Mouse (Mus musculus): Measurements from ENCODE around the gene Rsph3a. TPM values are rescaled to one million over a fixed set of nuclear protein-coding genes. Genes with fewer than 3 reads are reported as not detected.

The Rsph3a gene
- total RNA-seq (2021), result 10 to 100 TPM; 36.5 to 52.9 TPM
- long read RNA-seq, experiment 1, transcript Rsph3a-201 (8 exons, 2,189 nt), result major isoform, 39 of 40 reads
- long read RNA-seq, experiment 1, partial matches to known transcripts, result 0 of 40 reads
- long read RNA-seq, experiment 1, other reads (novel, unspliced or antisense), result 1 of 40 reads
- long read RNA-seq, experiment 2, transcript Rsph3a-201 (8 exons, 2,189 nt), result major isoform, 94 of 100 reads
- long read RNA-seq, experiment 2, partial matches to known transcripts, result 3 of 100 reads
- long read RNA-seq, experiment 2, other reads (novel, unspliced or antisense), result 1 of 100 reads

GRCm38 (mm10) chr17:7945117-7946052 lies at the start of gene Rsph3a:
Gene Rsph3a (plus strand): TSS chr17:7945614.
- peak; percentile 76 to 77 for DNase-seq (ENCODE audit: low spot score in 2 of 2)

- DNase-seq (ENCODE audit: low spot score in 2 of 2), result no peak
These were observed 49.3 kb upstream of the Rsph3a start for GRCm38 (mm10) chr17:7896047-7896635.

- DNase-seq (ENCODE audit: low spot score in 2 of 2), result no peak
These were observed 48.3 kb upstream of the Rsph3a start for GRCm38 (mm10) chr17:7897120-7897519.

GRCm38 (mm10) chr17:7897756-7898155 lies 47.7 kb upstream of the Rsph3a start:
- DNase-seq (ENCODE audit: low spot score in 2 of 2), result no peak

GRCm38 (mm10) chr17:7899233-7899632 lies 46.2 kb upstream of the Rsph3a start:
- DNase-seq (ENCODE audit: low spot score in 2 of 2), result peak in 1 of 2 experiments; percentile 32

- DNase-seq (ENCODE audit: low spot score in 2 of 2), result peak in 1 of 2 experiments; percentile 25
These were observed 45.5 kb upstream of the Rsph3a start for GRCm38 (mm10) chr17:7899961-7900360.

GRCm38 (mm10) chr17:7901536-7901935 lies 43.9 kb upstream of the Rsph3a start:
- no peak for DNase-seq (ENCODE audit: low spot score in 2 of 2)

GRCm38 (mm10) chr17:7902362-7902761 lies 43.1 kb upstream of the Rsph3a start:
- no peak for DNase-seq (ENCODE audit: low spot score in 2 of 2)

- no peak for DNase-seq (ENCODE audit: low spot score in 2 of 2)
These were observed 40.4 kb upstream of the Rsph3a start for GRCm38 (mm10) chr17:7904992-7905391.

- DNase-seq (ENCODE audit: low spot score in 2 of 2), result no peak
These were observed 39.3 kb upstream of the Rsph3a start for GRCm38 (mm10) chr17:7905936-7906685.

- DNase-seq (ENCODE audit: low spot score in 2 of 2), result no peak
These were observed 30.7 kb upstream of the Rsph3a start for GRCm38 (mm10) chr17:7914596-7915227.

- DNase-seq (ENCODE audit: low spot score in 2 of 2), result no peak
These were observed 29.6 kb upstream of the Rsph3a start for GRCm38 (mm10) chr17:7915791-7916190.

GRCm38 (mm10) chr17:7916782-7917574 lies 28.4 kb upstream of the Rsph3a start:
- no peak for DNase-seq (ENCODE audit: low spot score in 2 of 2)

- no peak for DNase-seq (ENCODE audit: low spot score in 2 of 2)
These were observed 27.1 kb upstream of the Rsph3a start for GRCm38 (mm10) chr17:7918355-7918754.

GRCm38 (mm10) chr17:7919209-7919608 lies 26.2 kb upstream of the Rsph3a start:
- no peak for DNase-seq (ENCODE audit: low spot score in 2 of 2)

- no peak for DNase-seq (ENCODE audit: low spot score in 2 of 2)
These were observed 22.9 kb upstream of the Rsph3a start for GRCm38 (mm10) chr17:7922564-7922963.

GRCm38 (mm10) chr17:7924185-7924725 lies 21.2 kb upstream of the Rsph3a start:
- DNase-seq (ENCODE audit: low spot score in 2 of 2), result no peak

GRCm38 (mm10) chr17:7925413-7926160 lies 19.8 kb upstream of the Rsph3a start, which contains the start of gene Tagap:
Gene Tagap (plus strand): TSS chr17:7926000.
- no peak for DNase-seq (ENCODE audit: low spot score in 2 of 2)

Data from adrenal gland, adult 18-20 months (tissue).